Mouse (Mus musculus) erythroblast, embryonic 14.5 days (primary cell): ENCODE results near the gene Atl1.

Source experiments
- GATA1 ChIP-seq: IDR thresholded peaks from 2 replicates; pipeline ENCODE4 v1.6.1; 2012; ENCODE audit warnings: low read length, inconsistent platforms, mixed read lengths
- TAL1 ChIP-seq: IDR thresholded peaks from 3 replicates; pipeline ENCODE4 v1.6.1; 2012; ENCODE audit warnings: low read length, inconsistent platforms, mixed read lengths

GRCm38 (mm10) chr12:69947502-69947901 lies 55.1 kb downstream of the Atl1 start:
- no peak for TF ChIP-seq GATA1
- TF ChIP-seq TAL1 = no peak
